Mouse (Mus musculus): Measurements from ENCODE around the gene Hist1h3c. TPM values are rescaled to one million over a fixed set of nuclear protein-coding genes. Genes with fewer than 3 reads are reported as not detected.
"Not testable (repeated sequence)": the region's sequence is repeated elsewhere in the genome, so short reads cannot be mapped to it uniquely, and the experiment has no call there.

The Hist1h3c gene
- total and polyA plus RNA-seq, 2 experiments from 2014 or later = 420 TPM; not detected in 1

- Histone ChIP-seq H3K9ac (replicated peaks; ENCODE audit: low read length, poor library complexity, severe bottlenecking) (no peak overlapping the region), H3K4me3 (ENCODE audit: low read depth, low read length) (no peak overlapping the region), H3K4me1 (ENCODE audit: insufficient read depth, low read length) (0 out of 2 replicates have a peak, but pooled peaks cover 3% of the 10 kb centered on the region), H3K27ac (ENCODE audit: low read depth, low read length) (no peak overlapping the region), H3K27me3 (ENCODE audit: insufficient read depth, low read length) (no peaks in the 10 kb centered on the region), H3K36me3 (ENCODE audit: insufficient read depth, low read length) (no peaks in the 10 kb centered on the region), H3K9me3 (ENCODE audit: low read length) (no peaks in the 10 kb centered on the region), H3K4me2 (ENCODE audit: low read depth, low read length, poor library complexity, severe bottlenecking) (no peak overlapping the region)
- no peak for ATAC-seq (ENCODE audit: low FRiP score)
- TF ChIP-seq CTCF (IDR thresholded peaks at IDR 0.05) = no peak
- WGBS = 90% methylated on average over 5 of the region's 5 CpGs
- no peak for DNase-seq (ENCODE audit: low spot score)
Observed at GRCm38 (mm10) chr13:23749563-23750121, 4.2 kb upstream of the Hist1h3c start.

- H3K4me3 ChIP-seq (ENCODE audit: low read depth, low read length) = no peak overlapping the region
- DNase-seq (ENCODE audit: low spot score) (no peak), ATAC-seq (ENCODE audit: low FRiP score) (no peak)
- H3K27me3 ChIP-seq (ENCODE audit: insufficient read depth, low read length) = no peaks in the 10 kb centered on the region
- no peaks in the 10 kb centered on the region for H3K9me3 ChIP-seq (ENCODE audit: low read length)
- H3K4me1 ChIP-seq (ENCODE audit: insufficient read depth, low read length) = 0 out of 2 replicates have a peak, but pooled peaks cover 3% of the 10 kb centered on the region
- 2% methylated on average over 4 of the region's 4 CpGs for WGBS
- no peak overlapping the region for H3K9ac ChIP-seq (replicated peaks; ENCODE audit: low read length, poor library complexity, severe bottlenecking)
- H3K27ac ChIP-seq (ENCODE audit: low read depth, low read length) = no peak overlapping the region
- H3K4me2 ChIP-seq (ENCODE audit: low read depth, low read length, poor library complexity, severe bottlenecking) = no peak overlapping the region
- TF ChIP-seq CTCF (IDR thresholded peaks at IDR 0.05) = no peak
- no peaks in the 10 kb centered on the region for H3K36me3 ChIP-seq (ENCODE audit: insufficient read depth, low read length)
Observed at GRCm38 (mm10) chr13:23747892-23748288, 2.5 kb upstream of the Hist1h3c start.

- H3K27ac ChIP-seq (ENCODE audit: low read depth, low read length) = peak overlapping the region; percentile 47
- H3K27me3 ChIP-seq (ENCODE audit: insufficient read depth, low read length) = no peaks in the 10 kb centered on the region
- H3K4me1 ChIP-seq (ENCODE audit: insufficient read depth, low read length) = 0 out of 2 replicates have a peak, but pooled peaks cover 3% of the 10 kb centered on the region
- H3K9me3 ChIP-seq (ENCODE audit: low read length) = no peaks in the 10 kb centered on the region
- no peaks in the 10 kb centered on the region for H3K36me3 ChIP-seq (ENCODE audit: insufficient read depth, low read length)
- no peak overlapping the region for H3K9ac ChIP-seq (replicated peaks; ENCODE audit: low read length, poor library complexity, severe bottlenecking)
- DNase-seq (ENCODE audit: low spot score) (no peak), ATAC-seq (ENCODE audit: low FRiP score) (no peak)
- whole genome bisulfite sequencing = 2% methylated on average over 9 of the region's 13 CpGs
- peak overlapping the region; percentile 69 for H3K4me2 ChIP-seq (ENCODE audit: low read depth, low read length, poor library complexity, severe bottlenecking)
- H3K4me3 ChIP-seq (ENCODE audit: low read depth, low read length) = peak overlapping the region; percentile 37
- no peak for TF ChIP-seq CTCF (IDR thresholded peaks at IDR 0.05)
Observed at GRCm38 (mm10) chr13:23747081-23747891, 1.9 kb upstream of the Hist1h3c start.

- DNase-seq (ENCODE audit: low spot score) (peak; percentile 95), ATAC-seq (ENCODE audit: low FRiP score) (peak; percentile 92)
- H3K36me3 ChIP-seq (ENCODE audit: insufficient read depth, low read length); H3K9ac ChIP-seq (replicated peaks; ENCODE audit: low read length, poor library complexity, severe bottlenecking); H3K9me3 ChIP-seq (ENCODE audit: low read length); H3K27me3 ChIP-seq (ENCODE audit: insufficient read depth, low read length); H3K4me1 ChIP-seq (ENCODE audit: insufficient read depth, low read length): not testable (repeated sequence)
- under 1% methylated on average over 38 of the region's 58 CpGs for WGBS
- H3K27ac ChIP-seq (ENCODE audit: low read depth, low read length) = peak within 1 kb of the TSS; percentile 85
- peak within 1 kb of the TSS; percentile 69 for H3K4me2 ChIP-seq (ENCODE audit: low read depth, low read length, poor library complexity, severe bottlenecking)
- H3K4me3 ChIP-seq (ENCODE audit: low read depth, low read length) = peak within 1 kb of the TSS; percentile 37
Observed at GRCm38 (mm10) chr13:23746201-23747080, 1.0 kb upstream of the Hist1h3c start, which contains the start of gene Hist1h2bb. Hist1h2bb (plus strand) TSS chr13:23746734.

- Histone ChIP-seq H3K27ac (ENCODE audit: low read depth, low read length) (no peak overlapping the region), H3K9ac (replicated peaks; ENCODE audit: low read length, poor library complexity, severe bottlenecking) (no peak overlapping the region), H3K4me1 (ENCODE audit: insufficient read depth, low read length) (0 out of 2 replicates have a peak, but pooled peaks cover 3% of the 10 kb centered on the region), H3K4me3 (ENCODE audit: low read depth, low read length) (peak overlapping the region; percentile 37; the same call in 1 of the 2 replicates), H3K4me2 (ENCODE audit: low read depth, low read length, poor library complexity, severe bottlenecking) (peak overlapping the region; percentile 69), H3K36me3 (ENCODE audit: insufficient read depth, low read length) (no peaks in the 10 kb centered on the region), H3K9me3 (ENCODE audit: low read length) (no peaks in the 10 kb centered on the region), H3K27me3 (ENCODE audit: insufficient read depth, low read length) (no peaks in the 10 kb centered on the region)
- TF ChIP-seq CTCF (IDR thresholded peaks at IDR 0.05) = no peak
- WGBS = 4% methylated on average over 13 of the region's 36 CpGs
- DNase-seq (ENCODE audit: low spot score) = no peak
- no peak for ATAC-seq (ENCODE audit: low FRiP score)
Observed at GRCm38 (mm10) chr13:23744421-23745380, 701 bp downstream of the Hist1h3c start.
